Mouse (Mus musculus): Measurements from ENCODE around the gene Steap3.
"Not testable (repeated sequence)": the region's sequence is repeated elsewhere in the genome, so short reads cannot be mapped to it uniquely, and the experiment has no call there.

Gene Steap3

GRCm38 (mm10) chr1:120272605-120273004, at the start of gene Steap3:
Steap3 (minus strand) TSS chr1:120272705.
- DNase-seq: no peak

- no peak for DNase-seq
Measured at GRCm38 (mm10) chr1:120321270-120322021, 48.9 kb upstream of the Steap3 start.

- no peak for DNase-seq
Measured at GRCm38 (mm10) chr1:120305801-120306200, 33.3 kb upstream of the Steap3 start.

- DNase-seq: no peak
Measured at GRCm38 (mm10) chr1:120296936-120297335, 24.4 kb upstream of the Steap3 start.

GRCm38 (mm10) chr1:120293803-120294202, 21.3 kb upstream of the Steap3 start:
- DNase-seq: peak; percentile 3

GRCm38 (mm10) chr1:120291709-120292108, 19.2 kb upstream of the Steap3 start:
- DNase-seq: no peak

GRCm38 (mm10) chr1:120289843-120290242, 17.3 kb upstream of the Steap3 start:
- no peak for DNase-seq

- no peak for DNase-seq
Measured at GRCm38 (mm10) chr1:120287679-120288078, 15.2 kb upstream of the Steap3 start.

- not testable (repeated sequence) for DNase-seq
Measured at GRCm38 (mm10) chr1:120276058-120276457, 3.6 kb upstream of the Steap3 start.

- DNase-seq: no peak
Measured at GRCm38 (mm10) chr1:120275224-120275623, 2.7 kb upstream of the Steap3 start.

GRCm38 (mm10) chr1:120270882-120271281, 1.6 kb downstream of the Steap3 start:
- DNase-seq: no peak

GRCm38 (mm10) chr1:120270115-120270514, 2.4 kb downstream of the Steap3 start:
- DNase-seq: no peak

GRCm38 (mm10) chr1:120267631-120268030, 4.9 kb downstream of the Steap3 start:
- no peak for DNase-seq

GRCm38 (mm10) chr1:120266460-120266859, 6.0 kb downstream of the Steap3 start:
- peak; percentile 14 for DNase-seq

- peak; percentile 92 for DNase-seq
Measured at GRCm38 (mm10) chr1:120264861-120265686, 7.4 kb downstream of the Steap3 start.

- no peak for DNase-seq
Measured at GRCm38 (mm10) chr1:120263226-120263625, 9.3 kb downstream of the Steap3 start.

GRCm38 (mm10) chr1:120261166-120261565, 11.3 kb downstream of the Steap3 start:
- DNase-seq: no peak

GRCm38 (mm10) chr1:120259249-120259648, 13.3 kb downstream of the Steap3 start:
- no peak for DNase-seq

- DNase-seq: no peak
Measured at GRCm38 (mm10) chr1:120258744-120259143, 13.8 kb downstream of the Steap3 start.

GRCm38 (mm10) chr1:120258245-120258644, 14.3 kb downstream of the Steap3 start:
- no peak for DNase-seq

GRCm38 (mm10) chr1:120253751-120254150, 18.8 kb downstream of the Steap3 start:
- DNase-seq: no peak

- no peak for DNase-seq
Measured at GRCm38 (mm10) chr1:120252519-120253160, 19.9 kb downstream of the Steap3 start.

GRCm38 (mm10) chr1:120251193-120251592, 21.3 kb downstream of the Steap3 start:
- DNase-seq: no peak

- no peak for DNase-seq
Measured at GRCm38 (mm10) chr1:120250586-120250985, 21.9 kb downstream of the Steap3 start.
